Mouse (Mus musculus): ENCODE measurements around the gene Ces2a. TPM values are rescaled to one million over a fixed set of nuclear protein-coding genes. Genes with fewer than 3 reads are reported as not detected.

The Ces2a gene
- polyA plus RNA-seq, 1 experiment from 2014 or later: 0.17 TPM

GRCm38 (mm10) chr8:104766485-104766884 is 32.7 kb downstream of the Ces2a start:
- Histone ChIP-seq H3K4me3 (replicated peaks) (no peak overlapping the region), H3K4me2 (no peak overlapping the region), H3K9ac (replicated peaks) (no peak overlapping the region), H3K9me3 (replicated peaks) (no peaks in the 10 kb centered on the region), H3K4me1 (no peaks in the 10 kb centered on the region), H3K27me3 (replicated peaks) (no peaks in the 10 kb centered on the region), H3K36me3 (no peaks in the 10 kb centered on the region), H3K27ac (replicated peaks) (no peak overlapping the region)
- WGBS: 75% methylated on average over 4 of the region's 4 CpGs
- no peak for ATAC-seq (ENCODE audit: low FRiP score)

DNA sequence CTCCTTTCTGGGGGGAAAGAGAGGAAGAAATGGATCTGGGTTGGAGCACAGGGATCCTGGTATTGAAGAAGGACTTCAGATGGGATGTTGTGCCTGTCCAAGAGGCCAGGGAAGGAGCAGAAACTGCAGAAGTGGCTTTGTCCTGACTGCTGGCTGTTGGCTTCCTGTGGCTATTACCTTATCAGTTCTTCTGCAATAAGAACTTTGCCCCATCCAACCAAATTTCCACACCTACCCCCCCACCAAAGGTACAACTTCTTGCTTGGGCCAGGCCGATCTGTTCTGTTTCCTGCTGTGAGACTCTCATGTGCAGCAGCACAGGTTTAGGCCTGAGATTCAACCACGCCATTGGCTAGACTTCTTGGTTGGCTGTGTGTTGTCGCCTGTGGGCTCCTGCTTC is 36.6 kb downstream of the Ces2a start:
- no peak for ATAC-seq (ENCODE audit: low FRiP score)
- Histone ChIP-seq H3K27me3 (replicated peaks) (no peaks in the 10 kb centered on the region), H3K9ac (replicated peaks) (no peak overlapping the region), H3K36me3 (no peaks in the 10 kb centered on the region), H3K4me3 (replicated peaks) (no peak overlapping the region), H3K27ac (replicated peaks) (no peak overlapping the region), H3K4me1 (no peaks in the 10 kb centered on the region), H3K9me3 (replicated peaks) (no peaks in the 10 kb centered on the region), H3K4me2 (no peak overlapping the region)
- WGBS: 96% methylated on average over 3 of the region's 3 CpGs

GRCm38 (mm10) chr8:104787049-104787448 is 53.2 kb downstream of the Ces2a start:
- WGBS: 83% methylated on average over 1 of the region's 1 CpGs
- H3K4me2 ChIP-seq: no peak overlapping the region
- no peak for ATAC-seq (ENCODE audit: low FRiP score)

DNA sequence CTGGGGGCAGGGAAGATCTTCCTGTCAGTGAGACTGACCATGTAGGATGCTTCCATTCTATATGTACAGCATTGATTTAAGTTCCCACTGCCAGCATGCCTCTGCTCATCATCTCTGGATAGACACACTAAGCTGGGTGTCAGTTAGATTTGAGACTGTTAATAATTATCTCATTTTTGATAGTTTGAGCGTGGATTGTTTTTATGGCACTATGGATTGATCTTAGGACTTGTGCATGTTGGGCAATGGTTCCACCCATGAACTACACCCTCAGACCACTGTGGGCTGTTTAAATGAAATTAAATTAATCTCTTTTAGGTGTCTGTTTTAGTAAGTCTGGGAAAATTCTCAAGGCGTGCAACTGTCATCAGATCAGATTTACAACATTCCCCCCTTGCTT is 55.1 kb downstream of the Ces2a start:
- no peaks in the 10 kb centered on the region for H3K4me1 ChIP-seq
- no peak overlapping the region for H3K4me2 ChIP-seq
- no peak overlapping the region for H3K27ac ChIP-seq (replicated peaks)
- no peaks in the 10 kb centered on the region for H3K36me3 ChIP-seq
- H3K9me3 ChIP-seq (replicated peaks): no peaks in the 10 kb centered on the region
- 81% methylated on average over 2 of the region's 2 CpGs for WGBS
- no peaks in the 10 kb centered on the region for H3K27me3 ChIP-seq (replicated peaks)
- no peak overlapping the region for H3K4me3 ChIP-seq (replicated peaks)
- ATAC-seq (ENCODE audit: low FRiP score): no peak
- no peak overlapping the region for H3K9ac ChIP-seq (replicated peaks)

More at GRCm38 (mm10) chr8:104787049-104787448, 53.2 kb downstream of the Ces2a start:
- Histone ChIP-seq H3K27me3 (replicated peaks) (no peaks in the 10 kb centered on the region), H3K9ac (replicated peaks) (no peak overlapping the region), H3K4me1 (no peaks in the 10 kb centered on the region), H3K9me3 (replicated peaks) (no peaks in the 10 kb centered on the region), H3K27ac (replicated peaks) (no peak overlapping the region), H3K4me3 (replicated peaks) (no peak overlapping the region), H3K36me3 (no peaks in the 10 kb centered on the region)

DNA sequence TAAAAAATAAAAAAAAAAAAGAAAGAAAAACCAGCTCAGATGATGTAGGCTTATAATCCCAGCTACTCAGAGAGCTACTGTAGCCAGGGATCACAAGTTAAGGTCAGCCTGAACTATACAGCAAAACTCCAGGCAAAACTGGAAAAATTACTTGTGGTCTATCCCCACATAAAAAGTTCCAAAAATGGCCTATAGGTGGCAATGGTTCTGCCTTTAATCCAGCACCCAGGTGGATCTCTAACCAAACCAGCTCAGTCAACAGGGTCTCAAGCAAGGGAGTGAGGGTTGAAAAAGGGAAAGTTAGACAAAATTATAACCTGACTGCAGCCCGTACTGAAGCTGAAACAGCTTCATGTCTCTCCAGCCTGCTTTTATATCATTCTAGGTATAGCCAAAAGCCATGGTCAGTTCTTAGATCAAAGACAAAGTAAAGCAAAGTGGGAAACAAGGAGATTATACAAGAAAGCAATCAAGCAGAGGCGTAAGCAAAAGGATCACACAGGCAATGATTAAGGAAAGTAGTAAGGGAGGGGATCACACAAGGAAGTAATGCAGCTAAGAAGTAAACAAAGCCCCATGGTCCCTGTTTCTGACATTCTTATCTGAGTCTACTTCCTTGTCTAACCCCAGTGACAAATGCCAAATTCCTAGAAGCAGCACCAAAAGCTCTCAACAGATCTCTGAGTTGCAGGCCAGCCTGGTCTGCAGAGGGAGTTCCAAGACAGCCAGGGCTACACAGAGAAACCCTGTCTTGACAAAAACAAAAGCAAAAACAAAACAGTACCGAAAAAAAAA is 56.3 kb downstream of the Ces2a start:
- Histone ChIP-seq H3K4me3 (replicated peaks) (no peak overlapping the region), H3K9me3 (replicated peaks) (no peaks in the 10 kb centered on the region), H3K4me1 (no peaks in the 10 kb centered on the region), H3K27me3 (replicated peaks) (no peaks in the 10 kb centered on the region), H3K4me2 (no peak overlapping the region), H3K27ac (replicated peaks) (no peak overlapping the region), H3K9ac (replicated peaks) (no peak overlapping the region), H3K36me3 (no peaks in the 10 kb centered on the region)
- ATAC-seq (ENCODE audit: low FRiP score): no peak
- WGBS: 71% methylated on average over 3 of the region's 3 CpGs

Small RNA genes within 50 kb of the gene (microRNA-seq; reads per million reads assigned to microRNA genes)
- gene Gm44328: not detected

Other genes starting within 250 kb of the Ces2a start
- gene Terb1, start 224.1 kb upstream of the Ces2a start, polyA plus RNA-seq (2015; fragmentation: Nextera tagmentation; extraction: Ambion mirVana): 0.59 and 0.97 TPM in 2 replicates
- 97.2 and 99.2 TPM in 2 replicates for gene Nae1, start 199.4 kb upstream of the Ces2a start, polyA plus RNA-seq (2015; fragmentation: Nextera tagmentation; extraction: Ambion mirVana)
- gene Car7, start 199.3 kb upstream of the Ces2a start, polyA plus RNA-seq (2015; fragmentation: Nextera tagmentation; extraction: Ambion mirVana): 3.0 and 3.3 TPM in 2 replicates
- gene Pdp2, start 142.6 kb upstream of the Ces2a start, polyA plus RNA-seq (2015; fragmentation: Nextera tagmentation; extraction: Ambion mirVana): 18.4 and 19.7 TPM in 2 replicates
- 0.38 TPM in 1 of 2 replicates, not detected in the other for gene Cdh16, start 109.6 kb upstream of the Ces2a start, polyA plus RNA-seq (2015; fragmentation: Nextera tagmentation; extraction: Ambion mirVana)
- gene Rrad, start 102.7 kb upstream of the Ces2a start, polyA plus RNA-seq (2015; fragmentation: Nextera tagmentation; extraction: Ambion mirVana): 4.7 and 6.8 TPM in 2 replicates
- 121 and 135 TPM in 2 replicates for gene Ciao2b, start 92.0 kb upstream of the Ces2a start, polyA plus RNA-seq (2015; fragmentation: Nextera tagmentation; extraction: Ambion mirVana)
- 0.15 and 0.40 TPM in 2 replicates for gene Ces2b, start 97.6 kb downstream of the Ces2a start, polyA plus RNA-seq (2015; fragmentation: Nextera tagmentation; extraction: Ambion mirVana)
- not detected in 2 replicates for gene Ces2c, start 113.1 kb downstream of the Ces2a start, polyA plus RNA-seq (2015; fragmentation: Nextera tagmentation; extraction: Ambion mirVana)
- gene Ces2e, start 192.3 kb downstream of the Ces2a start, polyA plus RNA-seq (2015; fragmentation: Nextera tagmentation; extraction: Ambion mirVana): 0.19 TPM in 1 of 2 replicates, not detected in the other
- 0.13 TPM in 1 of 2 replicates, not detected in the other for gene Ces2f, start 213.4 kb downstream of the Ces2a start, polyA plus RNA-seq (2015; fragmentation: Nextera tagmentation; extraction: Ambion mirVana)
- gene Ces2g, start 227.7 kb downstream of the Ces2a start, polyA plus RNA-seq (2015; fragmentation: Nextera tagmentation; extraction: Ambion mirVana): 0.12 and 0.40 TPM in 2 replicates